In the genomic region with DNA sequence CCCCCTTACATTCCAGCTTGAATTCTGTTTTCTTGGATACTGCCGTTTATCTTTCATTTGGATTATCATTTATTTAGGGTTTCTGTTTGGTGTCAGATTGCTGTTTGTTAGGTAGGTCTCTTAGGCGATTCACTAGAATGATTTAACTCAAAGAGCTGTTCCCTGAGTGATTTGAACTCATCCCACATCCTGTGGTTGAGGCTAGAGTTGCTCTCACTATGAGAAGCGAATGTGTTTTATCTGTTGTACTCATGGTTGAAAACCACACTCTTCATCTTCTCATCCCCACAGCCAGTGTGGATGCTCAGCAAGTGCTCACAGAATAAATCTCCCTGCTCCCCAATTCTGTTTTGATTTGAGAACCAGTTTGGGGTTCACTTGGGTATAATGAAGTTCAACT, we compare ENCODE assay signal across 21 mouse cellular contexts. TPM values are rescaled to one million over a fixed set of nuclear protein-coding genes. Genes with fewer than 3 reads are reported as not detected.
"Had no signal": no experiment of that assay in that cellular context is flagged by ENCODE, and none has a peak within 500 bp of the region (broad histone marks: within the 10 kb centered on the region; RNA-seq: fewer than 3 reads in every experiment).

No protein-coding gene starts in this region.

- H3K27ac ChIP-seq: liver, embryonic 13.5 days; liver, embryonic 15.5 days; lung, embryonic 15.5 days; macrophage; midbrain, embryonic 10.5 days; midbrain, embryonic 12.5 days; neural tube, embryonic 12.5 days; stomach, embryonic 15.5 days; stomach, postnatal 0 days had no signal

- DNase-seq: liver, embryonic 13.5 days; liver, postnatal 0 days; lung, adult 2 months; lung, postnatal 14 days; lung, postnatal 36 days; midbrain, embryonic 14.5 days; right cerebral cortex, postnatal 14 days had no signal

- H3K9ac ChIP-seq: liver, embryonic 13.5 days; liver, embryonic 15.5 days; liver, postnatal 0 days; lung, embryonic 15.5 days; midbrain, embryonic 12.5 days; neural tube, embryonic 12.5 days; stomach, embryonic 15.5 days had no signal

- H3K36me3 ChIP-seq: liver, embryonic 13.5 days; liver, embryonic 15.5 days; midbrain, embryonic 10.5 days; midbrain, embryonic 12.5 days; neural tube, embryonic 12.5 days; stomach, embryonic 15.5 days had no signal

- H3K27me3 ChIP-seq: liver, embryonic 13.5 days; liver, embryonic 15.5 days; lung, embryonic 15.5 days; midbrain, embryonic 12.5 days; neural tube, embryonic 12.5 days; stomach, embryonic 15.5 days had no signal

- ATAC-seq: liver, postnatal 0 days; lung, postnatal 0 days; midbrain, embryonic 16.5 days had no signal

- H3K4me3 ChIP-seq: liver, embryonic 13.5 days; liver, embryonic 15.5 days; lung, embryonic 15.5 days; megakaryocyte, embryonic 14.5 days; midbrain, embryonic 10.5 days; midbrain, embryonic 12.5 days; myocyte; neural tube, embryonic 12.5 days; stomach, embryonic 15.5 days had no signal

- H3K9me3 ChIP-seq: liver, embryonic 13.5 days; liver, embryonic 15.5 days; lung, embryonic 15.5 days; megakaryocyte, embryonic 14.5 days; midbrain, embryonic 10.5 days; midbrain, embryonic 12.5 days; neural tube, embryonic 12.5 days; stomach, embryonic 15.5 days had no signal

- H3K4me1 ChIP-seq: liver, embryonic 15.5 days; megakaryocyte, embryonic 14.5 days; midbrain, embryonic 10.5 days; midbrain, embryonic 12.5 days; neural tube, embryonic 12.5 days; stomach, embryonic 15.5 days had no signal

- H3K4me2 ChIP-seq: liver, embryonic 13.5 days; liver, embryonic 15.5 days; lung, embryonic 15.5 days; midbrain, embryonic 12.5 days; neural tube, embryonic 12.5 days; stomach, embryonic 15.5 days had no signal

RNA-seq across cellular contexts. Expression of a gene that starts 19.5 kb away (rescaled TPM):
- total RNA-seq: megakaryocyte progenitor cell, adult 5-6 weeks; neutrophil, adult 5-6 weeks had no signal
